Mouse (Mus musculus): ENCODE data around the gene Gcn1l1.

Gcn1l1 gene

GRCm38 (mm10) chr5:115656677-115657076, 91.6 kb downstream of the Gcn1l1 start:
- no peak for DNase-seq (ENCODE audit: low read depth)

- DNase-seq (ENCODE audit: low read depth) = peak; percentile 28
These were observed 92.2 kb downstream of the Gcn1l1 start for GRCm38 (mm10) chr5:115657234-115657633.

- DNase-seq (ENCODE audit: low read depth) = no peak
These were observed 93.3 kb downstream of the Gcn1l1 start for GRCm38 (mm10) chr5:115658352-115658751.

- no peak for DNase-seq (ENCODE audit: low read depth)
These were observed 97.6 kb downstream of the Gcn1l1 start for GRCm38 (mm10) chr5:115662658-115663057.

- no peak for DNase-seq (ENCODE audit: low read depth)
These were observed 101.5 kb downstream of the Gcn1l1 start for GRCm38 (mm10) chr5:115666366-115667065.

- DNase-seq (ENCODE audit: low read depth) = no peak
These were observed 102.2 kb downstream of the Gcn1l1 start for GRCm38 (mm10) chr5:115667210-115667609.

- no peak for DNase-seq (ENCODE audit: low read depth)
These were observed 102.8 kb downstream of the Gcn1l1 start for GRCm38 (mm10) chr5:115667894-115668293.

- no peak for DNase-seq (ENCODE audit: low read depth)
These were observed 103.9 kb downstream of the Gcn1l1 start for GRCm38 (mm10) chr5:115668986-115669385.

- DNase-seq (ENCODE audit: low read depth) = no peak
These were observed 104.9 kb downstream of the Gcn1l1 start for GRCm38 (mm10) chr5:115669974-115670373.

- no peak for DNase-seq (ENCODE audit: low read depth)
These were observed 105.4 kb downstream of the Gcn1l1 start for GRCm38 (mm10) chr5:115670406-115670805.

- no peak for DNase-seq (ENCODE audit: low read depth)
These were observed 106.8 kb downstream of the Gcn1l1 start for GRCm38 (mm10) chr5:115671846-115672245.

Data from 416B (cell line).